Comparison of ENCODE assay signal across 8 mouse cellular contexts in the genomic region with DNA sequence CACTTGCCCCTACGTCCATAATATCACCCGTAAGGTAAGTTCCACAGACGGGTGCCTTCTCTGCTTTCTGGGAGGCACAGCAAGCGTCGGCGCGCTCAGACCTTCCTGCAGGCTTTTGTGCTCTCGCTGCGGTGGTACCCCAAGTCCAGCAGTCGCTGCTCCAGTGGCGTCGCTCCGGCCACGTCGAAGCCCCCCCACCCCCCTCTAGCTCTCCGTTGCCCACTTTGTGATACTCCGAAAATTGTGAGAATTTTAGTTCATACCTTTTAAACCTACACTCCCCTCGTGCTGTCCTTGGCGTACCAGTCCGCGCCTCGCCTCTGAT. TPM values are rescaled to one million over a fixed set of nuclear protein-coding genes. Genes with fewer than 3 reads are reported as not detected.
DNase-seq lines count a peak whose midpoint lies in the region; ATAC-seq and TF ChIP-seq lines count a peak whose summit lies in the region.

No protein-coding gene starts in this region.

- peak overlapping the region; percentile 86 for H3K27ac ChIP-seq in layer of hippocampus, adult 2 months
- peak overlapping the region; percentile 90 for H3K27ac ChIP-seq in embryonic facial prominence, embryonic 10.5 days (replicated peaks)
- H3K27ac ChIP-seq in hindbrain, postnatal 0 days = peak overlapping the region; percentile 83
- peak overlapping the region; percentile 83 for H3K27ac ChIP-seq in midbrain, postnatal 0 days (ENCODE audit: low read depth, low read length)

- under 1% methylated on average over 22 of the region's 22 CpGs for WGBS in embryonic facial prominence, embryonic 10.5 days
- WGBS in hindbrain, postnatal 0 days = under 1% methylated on average over 22 of the region's 22 CpGs
- 0% methylated on average over 22 of the region's 22 CpGs for WGBS in midbrain, postnatal 0 days

- peak overlapping the region; percentile 92 for H3K4me3 ChIP-seq in layer of hippocampus, adult 2 months
- peak overlapping the region; percentile 81 for H3K4me3 ChIP-seq in embryonic facial prominence, embryonic 10.5 days
- peak overlapping the region; percentile 73 for H3K4me3 ChIP-seq in hindbrain, postnatal 0 days (ENCODE audit: low read length)
- peak overlapping the region; percentile 65 for H3K4me3 ChIP-seq in midbrain, postnatal 0 days (ENCODE audit: low read depth, low read length)

- DNase-seq in layer of hippocampus, adult 2 months (ENCODE audit: low spot score in 2 of 2) = no peak
- no peak for DNase-seq in layer of hippocampus, postnatal 10 days (ENCODE audit: low spot score in 2 of 2)
- DNase-seq in embryonic facial prominence, embryonic 10.5 days (ENCODE audit: low spot score) = no peak
- no peak for DNase-seq in hindbrain, postnatal 0 days (ENCODE audit: low spot score)
- DNase-seq in midbrain, postnatal 0 days (ENCODE audit: low spot score) = no peak
- DNase-seq in left cerebral cortex, adult 11 months (ENCODE audit: low spot score) = no peak
- DNase-seq in ovary, adult 18-20 months (ENCODE audit: low spot score) = no peak
- DNase-seq in spleen, postnatal 4 days (ENCODE audit: low spot score in 2 of 2) = no peak

- no peaks in the 10 kb centered on the region for H3K27me3 ChIP-seq in embryonic facial prominence, embryonic 10.5 days (replicated peaks; ENCODE audit: low read depth, poor library complexity, severe bottlenecking)
- no peaks in the 10 kb centered on the region for H3K27me3 ChIP-seq in hindbrain, postnatal 0 days (ENCODE audit: insufficient read depth, low read length)
- H3K27me3 ChIP-seq in midbrain, postnatal 0 days (ENCODE audit: insufficient read depth, low read length) = no peaks in the 10 kb centered on the region

- H3K9me3 ChIP-seq in embryonic facial prominence, embryonic 10.5 days = no peaks in the 10 kb centered on the region
- H3K9me3 ChIP-seq in hindbrain, postnatal 0 days (ENCODE audit: low read length) = no peaks in the 10 kb centered on the region
- H3K9me3 ChIP-seq in midbrain, postnatal 0 days (ENCODE audit: low read length) = no peaks in the 10 kb centered on the region

- ATAC-seq in hindbrain, postnatal 0 days = no peak; the same call in 1 of the 2 replicates
- ATAC-seq in midbrain, postnatal 0 days (ENCODE audit: low FRiP score) = peak; percentile 32; the same call in 1 of the 2 replicates

- H3K4me1 ChIP-seq in embryonic facial prominence, embryonic 10.5 days = peaks cover 14% of the 10 kb centered on the region
- H3K4me1 ChIP-seq in hindbrain, postnatal 0 days (ENCODE audit: insufficient read depth, low read length) = peaks cover 14% of the 10 kb centered on the region; the same call in 1 of the 2 replicates
- H3K4me1 ChIP-seq in midbrain, postnatal 0 days (ENCODE audit: insufficient read depth, low read length) = peaks cover 9% of the 10 kb centered on the region; the same call in 1 of the 2 replicates

- peak overlapping the region; percentile 69 for H3K4me2 ChIP-seq in hindbrain, postnatal 0 days (ENCODE audit: low read depth, low read length)
- H3K4me2 ChIP-seq in midbrain, postnatal 0 days (ENCODE audit: low read depth, low read length, poor library complexity, severe bottlenecking) = peak overlapping the region; percentile 82

- H3K9ac ChIP-seq in hindbrain, postnatal 0 days (replicated peaks; ENCODE audit: low read length) = peak overlapping the region; percentile 69
- peak overlapping the region; percentile 67 for H3K9ac ChIP-seq in midbrain, postnatal 0 days (replicated peaks; ENCODE audit: low read length, poor library complexity, severe bottlenecking)

- no peak for TF ChIP-seq CTCF in layer of hippocampus, adult 2 months (conservative IDR thresholded peaks at IDR 0.05)
- no peak for TF ChIP-seq CTCF in hindbrain, postnatal 0 days (IDR thresholded peaks at IDR 0.05; ENCODE audit: low read depth)
- no peak for TF ChIP-seq CTCF in midbrain, postnatal 0 days (IDR thresholded peaks at IDR 0.05)

- peaks cover 36% of the 10 kb centered on the region for H3K36me3 ChIP-seq in embryonic facial prominence, embryonic 10.5 days (replicated peaks)
- peaks cover 7% of the 10 kb centered on the region for H3K36me3 ChIP-seq in hindbrain, postnatal 0 days (ENCODE audit: insufficient read depth, low read length)
- H3K36me3 ChIP-seq in midbrain, postnatal 0 days (ENCODE audit: insufficient read depth, low read length) = peaks cover under 1% of the 10 kb centered on the region; the same call in 1 of the 2 replicates

RNA-seq across cellular contexts. Expression of a gene that starts 0.4 kb away (rescaled TPM):
- 10 to 100 TPM; 28.5 to 29.0 TPM for total RNA-seq in layer of hippocampus, adult 2 months (2021)
- total RNA-seq in layer of hippocampus, postnatal 10 days (2021) = 10 to 100 TPM; 36.5 to 37.2 TPM
- polyA plus RNA-seq in embryonic facial prominence, embryonic 10.5 days (2016; fragmentation: Nextera tagmentation; extraction: Ambion mirVana) = 105 and 106 TPM in 2 replicates
- total RNA-seq in hindbrain, postnatal 0 days (2014; rRNA removed) = 36.5 and 37.1 TPM in 2 replicates
- polyA plus RNA-seq in hindbrain, postnatal 0 days (2015; fragmentation: Nextera tagmentation; extraction: Ambion mirVana) = 67.5 and 68.3 TPM in 2 replicates
- 46.9 and 55.3 TPM in 2 replicates for total RNA-seq in midbrain, postnatal 0 days (2014; rRNA removed)
- polyA plus RNA-seq in midbrain, postnatal 0 days (2015; fragmentation: Nextera tagmentation; extraction: Ambion mirVana) = 69.9 and 70.9 TPM in 2 replicates

RNA-seq across cellular contexts. Expression of a gene that starts 26.8 kb away (rescaled TPM):
- 10 to 100 TPM; 86.2 to 87.0 TPM for total RNA-seq in layer of hippocampus, adult 2 months (2021)
- 10 to 100 TPM; 54.3 to 60.7 TPM for total RNA-seq in layer of hippocampus, postnatal 10 days (2021)
- polyA plus RNA-seq in embryonic facial prominence, embryonic 10.5 days (2016; fragmentation: Nextera tagmentation; extraction: Ambion mirVana) = 26.1 and 30.8 TPM in 2 replicates
- total RNA-seq in hindbrain, postnatal 0 days (2014; rRNA removed) = 18.6 and 36.3 TPM in 2 replicates
- 24.7 and 25.8 TPM in 2 replicates for polyA plus RNA-seq in hindbrain, postnatal 0 days (2015; fragmentation: Nextera tagmentation; extraction: Ambion mirVana)
- 28.9 and 37.4 TPM in 2 replicates for total RNA-seq in midbrain, postnatal 0 days (2014; rRNA removed)
- polyA plus RNA-seq in midbrain, postnatal 0 days (2015; fragmentation: Nextera tagmentation; extraction: Ambion mirVana) = 21.6 and 22.5 TPM in 2 replicates
